Mouse (Mus musculus) stomach, postnatal 0 days (tissue): ENCODE results near the gene Hic1.

Experiments
- CTCF ChIP-seq: IDR thresholded peaks from 2 replicates; pipeline ENCODE4 v1.5.1; 2016; ENCODE audit warnings: antibody characterized with exemption, low read depth, mild to moderate bottlenecking, moderate library complexity
- EP300 ChIP-seq: optimal IDR thresholded peaks from 2 replicates; pipeline ENCODE3; 2016; ENCODE audit warnings: antibody characterized with exemption

DNA sequence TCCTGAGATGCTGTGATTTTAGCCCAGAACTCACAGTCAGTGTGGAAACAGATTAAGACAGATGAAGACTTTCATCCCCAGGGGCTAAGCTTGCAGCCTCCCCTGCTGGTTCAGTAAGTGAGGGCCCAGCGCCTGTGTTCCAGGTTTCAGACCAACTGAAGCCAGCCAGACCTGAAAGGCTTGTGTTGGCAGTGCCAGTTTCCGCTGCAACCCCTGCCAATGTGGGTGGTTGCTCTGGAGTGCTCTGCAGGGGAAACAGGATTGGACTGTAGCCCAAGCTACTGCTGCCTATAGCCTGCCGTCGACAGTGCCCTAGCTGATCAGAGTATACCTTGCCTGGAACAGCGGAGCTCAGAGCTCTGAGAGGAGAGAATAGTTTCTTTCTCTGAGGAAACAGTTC lies 37.0 kb downstream of the Hic1 start:
- TF ChIP-seq EP300 (no peak), CTCF (peak; percentile 65)
